Mouse (Mus musculus): ENCODE data around the gene Pi4kb. TPM values are rescaled to one million over a fixed set of nuclear protein-coding genes. Genes with fewer than 3 reads are reported as not detected.
A peak's percentile ranks its signal among the peaks of the same experiment; 100 is the strongest.

Gene Pi4kb
- total RNA-seq, 2 experiments from 2014 or later, result 24.6 to 30.3 TPM

GRCm38 (mm10) chr3:94953384-94953763 is 21.2 kb upstream of the Pi4kb start:
- intact Hi-C loops (cut with DNase I), result no loop called here
- DNase-seq, result no peak

GRCm38 (mm10) chr3:94953764-94954616 is 20.5 kb upstream of the Pi4kb start, which contains the start of gene Rfx5:
Rfx5 (plus strand) TSS chr3:94954075.
- DNase-seq, result peak; percentile 86 to 88
- intact Hi-C loops (cut with DNase I), result loop anchor here (1.0 kb wide), 1 partner anchor 20 kb away; the partner anchor contains the start of gene Pi4kb

- no peak for DNase-seq
- intact Hi-C loops (cut with DNase I), result no loop called here
Measured at GRCm38 (mm10) chr3:94958295-94958694, 16.2 kb upstream of the Pi4kb start.

- intact Hi-C loops (cut with DNase I), result no loop called here
- DNase-seq, result no peak
Measured at GRCm38 (mm10) chr3:94959871-94960270, 14.7 kb upstream of the Pi4kb start.

- intact Hi-C loops (cut with DNase I), result no loop called here
- DNase-seq, result no peak
Measured at GRCm38 (mm10) chr3:94960322-94960721, 14.2 kb upstream of the Pi4kb start.

- intact Hi-C loops (cut with DNase I), result no loop called here
- DNase-seq, result no peak
Measured at GRCm38 (mm10) chr3:94964989-94965388, 9.5 kb upstream of the Pi4kb start.

- no peak for DNase-seq
- intact Hi-C loops (cut with DNase I), result no loop called here
Measured at GRCm38 (mm10) chr3:94965878-94966277, 8.7 kb upstream of the Pi4kb start.

GRCm38 (mm10) chr3:94972552-94972951 is 2.0 kb upstream of the Pi4kb start:
- intact Hi-C loops (cut with DNase I), result no loop called here
- no peak for DNase-seq

- intact Hi-C loops (cut with DNase I), result loop anchor here (1.0 to 2.0 kb wide), 2 partner anchors 19 to 23 kb away; partner anchors contain the start of gene Rfx5
Measured at GRCm38 (mm10) chr3:94973620-94974019, 911 bp upstream of the Pi4kb start.

GRCm38 (mm10) chr3:94974026-94974527 is 454 bp upstream of the Pi4kb start:
- DNase-seq, result no peak
- intact Hi-C loops (cut with DNase I), result loop anchor here (1.0 to 2.0 kb wide), 2 partner anchors 20 to 23 kb away; partner anchors contain the start of gene Rfx5

More at GRCm38 (mm10) chr3:94973620-94974019, 911 bp upstream of the Pi4kb start:
- DNase-seq, result no peak

- intact Hi-C loops (cut with DNase I), result no loop called here
- no peak for DNase-seq
Measured at GRCm38 (mm10) chr3:94984312-94984711, 9.8 kb downstream of the Pi4kb start.

- intact Hi-C loops (cut with DNase I), result no loop called here
Measured at GRCm38 (mm10) chr3:94985513-94985912, 11.0 kb downstream of the Pi4kb start.

GRCm38 (mm10) chr3:94987578-94987977 is 13.0 kb downstream of the Pi4kb start:
- intact Hi-C loops (cut with DNase I), result no loop called here
- peak; percentile 72 to 84 for DNase-seq

More at GRCm38 (mm10) chr3:94985513-94985912, 11.0 kb downstream of the Pi4kb start:
- no peak for DNase-seq

GRCm38 (mm10) chr3:94989159-94989761 is 14.7 kb downstream of the Pi4kb start:
- peak in 1 of 2 experiments; percentile 25 for DNase-seq
- intact Hi-C loops (cut with DNase I), result no loop called here

GRCm38 (mm10) chr3:94996946-94997345 is 22.4 kb downstream of the Pi4kb start:
- DNase-seq, result peak; percentile 86 to 93
- intact Hi-C loops (cut with DNase I), result loop anchor here (1.0 to 5.0 kb wide), 3 partner anchors 22 to 110 kb away; partner anchors contain the start of genes Pi4kb and Psmb4

- intact Hi-C loops (cut with DNase I), result no loop called here
- no peak for DNase-seq
Measured at GRCm38 (mm10) chr3:95002569-95002968, 28.0 kb downstream of the Pi4kb start.

GRCm38 (mm10) chr3:95003273-95003672 is 28.7 kb downstream of the Pi4kb start:
- no peak for DNase-seq
- intact Hi-C loops (cut with DNase I), result no loop called here

GRCm38 (mm10) chr3:95005651-95006050 is 31.1 kb downstream of the Pi4kb start:
- intact Hi-C loops (cut with DNase I), result no loop called here
- no peak for DNase-seq

- intact Hi-C loops (cut with DNase I), result no loop called here
- DNase-seq, result no peak
Measured at GRCm38 (mm10) chr3:95007706-95008105, 33.2 kb downstream of the Pi4kb start.

GRCm38 (mm10) chr3:95010396-95010795 is 35.9 kb downstream of the Pi4kb start:
- intact Hi-C loops (cut with DNase I), result no loop called here
- DNase-seq, result no peak

GRCm38 (mm10) chr3:95012982-95013381 is 38.5 kb downstream of the Pi4kb start:
- intact Hi-C loops (cut with DNase I), result loop anchor here (2.0 kb wide), 1 partner anchor 36 kb away; no protein-coding TSS in a partner anchor
- no peak for DNase-seq
